10 mouse cellular contexts compared by ENCODE assay signal in the genomic region with DNA sequence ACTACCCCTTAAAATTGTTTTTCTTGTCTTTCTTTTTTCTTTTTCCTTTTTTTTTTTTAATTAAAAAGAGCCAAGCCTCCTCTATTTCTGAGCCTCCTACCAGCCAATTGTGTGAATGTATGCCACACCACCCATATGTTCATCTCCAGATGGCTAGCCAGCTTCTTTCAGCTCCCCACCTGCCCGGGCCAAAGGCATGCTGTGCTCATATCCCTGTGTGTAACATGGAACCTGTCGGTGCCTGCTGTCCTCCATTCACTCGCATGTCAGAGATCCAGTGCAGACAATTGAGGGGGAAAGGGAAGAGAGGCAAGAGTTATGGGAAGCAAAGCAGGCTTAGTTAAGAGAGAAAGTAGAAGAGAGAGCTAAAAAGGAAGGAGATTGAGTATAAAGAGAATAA.
DNase-seq lines count a peak whose midpoint lies in the region; ATAC-seq and TF ChIP-seq lines count a peak whose summit lies in the region.
"Had no signal": no experiment of that assay in that cellular context is flagged by ENCODE, and none has a peak within 500 bp of the region (broad histone marks: within the 10 kb centered on the region; RNA-seq: fewer than 3 reads in every experiment).

No protein-coding gene starts in this region.

- no peak overlapping the region for H3K27ac ChIP-seq in hindbrain, embryonic 13.5 days
- no peak overlapping the region for H3K27ac ChIP-seq in liver, embryonic 12.5 days
- H3K27ac ChIP-seq: macrophage; stomach, embryonic 15.5 days had no signal

- no peak overlapping the region for H3K4me3 ChIP-seq in hindbrain, embryonic 13.5 days
- H3K4me3 ChIP-seq in liver, embryonic 12.5 days, result no peak overlapping the region
- H3K4me3 ChIP-seq: stomach, embryonic 15.5 days had no signal

- DNase-seq in brain, embryonic 14.5 days (ENCODE audit: low read depth), result peak; percentile 94
- peak; percentile 15 for DNase-seq in embryo, embryonic 10.5 days (ENCODE audit: low spot score)
- DNase-seq in left cerebral cortex, postnatal 36 days (ENCODE audit: low spot score in 2 of 2), result peak; percentile 20 to 32
- DNase-seq in kidney, postnatal 4 days, result no peak
- no peak for DNase-seq in adrenal gland, adult 18-20 months (ENCODE audit: low spot score in 2 of 2)
- no peak for DNase-seq in kidney, postnatal 25 days

- WGBS in hindbrain, embryonic 13.5 days, result 42% methylated on average over 3 of the region's 3 CpGs
- WGBS in liver, embryonic 12.5 days (ENCODE audit: insufficient replicate concordance), result 75% methylated on average over 3 of the region's 3 CpGs

- no peak for TF ChIP-seq POLR2A in brain, embryonic 14.5 days (IDR thresholded peaks at IDR 0.05; ENCODE audit: borderline replicate concordance, extremely low read depth, insufficient read depth, insufficient read length, poor library complexity, severe bottlenecking)

- ATAC-seq in hindbrain, embryonic 13.5 days (ENCODE audit: low FRiP score), result 0 out of 2 replicates have a peak, but pooled peaks have one; percentile 57
- ATAC-seq in liver, embryonic 12.5 days, result no peak

- TF ChIP-seq CTCF in brain, embryonic 14.5 days (IDR thresholded peaks at IDR 0.05; ENCODE audit: borderline replicate concordance, extremely low read depth, insufficient read depth, insufficient read length), result no peak

- H3K9me3 ChIP-seq in hindbrain, embryonic 13.5 days, result no peaks in the 10 kb centered on the region
- no peaks in the 10 kb centered on the region for H3K9me3 ChIP-seq in liver, embryonic 12.5 days (replicated peaks)
- H3K9me3 ChIP-seq: stomach, embryonic 15.5 days had no signal

- no peak overlapping the region for H3K9ac ChIP-seq in hindbrain, embryonic 13.5 days
- H3K9ac ChIP-seq in liver, embryonic 12.5 days, result no peak overlapping the region
- H3K9ac ChIP-seq: stomach, embryonic 15.5 days had no signal

- no peaks in the 10 kb centered on the region for H3K36me3 ChIP-seq in hindbrain, embryonic 13.5 days
- H3K36me3 ChIP-seq in liver, embryonic 12.5 days, result no peaks in the 10 kb centered on the region
- H3K36me3 ChIP-seq: stomach, embryonic 15.5 days had no signal

- H3K4me1 ChIP-seq in hindbrain, embryonic 13.5 days (replicated peaks), result no peaks in the 10 kb centered on the region
- no peaks in the 10 kb centered on the region for H3K4me1 ChIP-seq in liver, embryonic 12.5 days
- H3K4me1 ChIP-seq: stomach, embryonic 15.5 days had no signal

- no peaks in the 10 kb centered on the region for H3K27me3 ChIP-seq in hindbrain, embryonic 13.5 days
- no peaks in the 10 kb centered on the region for H3K27me3 ChIP-seq in liver, embryonic 12.5 days (replicated peaks)
- H3K27me3 ChIP-seq: stomach, embryonic 15.5 days had no signal

- H3K4me2 ChIP-seq in hindbrain, embryonic 13.5 days, result no peak overlapping the region
- H3K4me2 ChIP-seq in liver, embryonic 12.5 days, result no peak overlapping the region
- H3K4me2 ChIP-seq: stomach, embryonic 15.5 days had no signal

- intact Hi-C loops in left cerebral cortex, postnatal 36 days (cut with DNase I), result no loop called here

Comparison
In these comparisons a context has a peak if more than half of its experiments do, and no peak if none do; other contexts are left out.
1. DNase-seq: peak in brain, embryonic 14.5 days (single experiment), embryo, embryonic 10.5 days (single experiment) and left cerebral cortex, postnatal 36 days (2 of 2); none in kidney, postnatal 4 days (0 of 2), adrenal gland, adult 18-20 months (0 of 2) and kidney, postnatal 25 days (0 of 2).